Mouse (Mus musculus) limb, embryonic 14.5 days (tissue): Measurements from ENCODE around the gene Gm7534. TPM values are rescaled to one million over a fixed set of nuclear protein-coding genes. Genes with fewer than 3 reads are reported as not detected.
"Not testable (repeated sequence)": the region's sequence is repeated elsewhere in the genome, so short reads cannot be mapped to it uniquely, and the experiment has no call there.

Experiments
- ATAC-seq: fragments of 200-750 bp; cut with Nextera tagmentation; 2 replicates; pipeline ENCODE4 v1.8.0; 2017; ENCODE audit warnings: low read depth, moderate number of reproducible peaks, moderate TSS enrichment; ENCODE audit not compliant: low FRiP score
- DNase-seq: peaks from one replicate; pipeline ENCODE4 v3.0.0-alpha.2; 2015; ENCODE audit warnings: low spot score
- H3K27ac ChIP-seq: fragments of 300-500 bp; sonication (generic); replicated peaks from 2 replicates; pipeline ENCODE4 v1.5.1; 2014; ENCODE audit warnings: low read depth, mild to moderate bottlenecking, low read length, moderate library complexity, mixed read lengths
- H3K27me3 ChIP-seq: fragments of 300-500 bp; sonication (generic); 2 replicates; pipeline ENCODE4 v1.6.1; 2014; ENCODE audit warnings: low read length, mixed read lengths; ENCODE audit not compliant: control insufficient read depth, insufficient read depth
- H3K36me3 ChIP-seq: fragments of 300-500 bp; sonication (generic); 2 replicates; pipeline ENCODE4 v1.6.1; 2014; ENCODE audit warnings: mild to moderate bottlenecking, low read length, moderate library complexity, mixed read lengths; ENCODE audit not compliant: control insufficient read depth, insufficient read depth
- H3K4me1 ChIP-seq: fragments of 300-500 bp; sonication (generic); 2 replicates; pipeline ENCODE4 v1.6.1; 2014; ENCODE audit warnings: antibody characterized with exemption, low read length, mixed read lengths; ENCODE audit not compliant: control insufficient read depth, insufficient read depth
- H3K4me2 ChIP-seq: fragments of 300-500 bp; sonication (generic); replicated peaks from 2 replicates; pipeline ENCODE4 v1.6.1; 2014; ENCODE audit warnings: low read depth, mild to moderate bottlenecking, low read length, moderate library complexity; ENCODE audit not compliant: severe bottlenecking
- H3K4me3 ChIP-seq: fragments of 300-500 bp; sonication (generic); replicated peaks from 2 replicates; pipeline ENCODE4 v1.5.1; 2014; ENCODE audit warnings: low read length
- H3K9ac ChIP-seq: fragments of 300-500 bp; sonication (generic); 2 replicates; pipeline ENCODE4 v1.6.1; 2014; ENCODE audit warnings: mild to moderate bottlenecking, low read depth, low read length, moderate library complexity; ENCODE audit not compliant: severe bottlenecking
- H3K9me3 ChIP-seq: fragments of 300-500 bp; sonication (generic); 2 replicates; pipeline ENCODE4 v1.6.1; 2016; ENCODE audit warnings: low read length; ENCODE audit not compliant: control insufficient read depth
- POLR2A ChIP-seq: fragments of 200-500 bp; IDR thresholded peaks from 2 replicates; pipeline ENCODE4 v1.8.0; 2012; ENCODE audit warnings: inconsistent platforms, mild to moderate bottlenecking, moderate library complexity, borderline replicate concordance; ENCODE audit not compliant: insufficient read depth, insufficient read length; ENCODE audit errors: extremely low read depth
- WGBS: fragments of 180-500 bp; shearing (Covaris S2); extraction: QIAGEN DNeasy Blood & Tissue Kit; methylation state at CpG from one replicate; pipeline ENCODE4 v1.1.7; 2014; 5-methylcytosine and 5-hydroxymethylcytosine counted together
- polyA plus RNA-seq, 2 experiments: library from polyadenylated mRNA; depleted of rRNA in 1 of 2; stranded (reverse) in 1 of 2; unstranded in 1 of 2; fragments of >200 nt; fragmentation: Nextera tagmentation in 1 of 2; extraction: Ambion mirVana in 1 of 2; gene quantifications; 2 replicates each; pipeline versions ENCODE4 v1.2.1 to v1.2.3; 2012 to 2014

The Gm7534 gene
- polyA plus RNA-seq, 2 experiments: not detected

GRCm38 (mm10) chr4:134154354-134154753 is 48.5 kb downstream of the Gm7534 start:
- Histone ChIP-seq H3K4me2 (no peak overlapping the region), H3K9ac (no peak overlapping the region), H3K36me3 (peaks cover 39% of the 10 kb centered on the region), H3K27me3 (no peaks in the 10 kb centered on the region), H3K4me3 (no peak overlapping the region), H3K9me3 (no peaks in the 10 kb centered on the region), H3K27ac (no peak overlapping the region), H3K4me1 (no peaks in the 10 kb centered on the region; the same call in 1 of the 2 replicates)
- DNase-seq: no peak
- ATAC-seq: no peak
- WGBS: 90% methylated on average over 3 of the region's 3 CpGs
- no peak for TF ChIP-seq POLR2A

- TF ChIP-seq POLR2A: no peak
- no peak overlapping the region for H3K9ac ChIP-seq
- peaks cover 44% of the 10 kb centered on the region for H3K36me3 ChIP-seq
- no peaks in the 10 kb centered on the region for H3K27me3 ChIP-seq
- ATAC-seq (no peak), DNase-seq (no peak)
- no peak overlapping the region for H3K4me2 ChIP-seq
- WGBS: 91% methylated on average over 3 of the region's 3 CpGs
- H3K27ac ChIP-seq: no peak overlapping the region
- no peak overlapping the region for H3K4me3 ChIP-seq
- H3K4me1 ChIP-seq: no peaks in the 10 kb centered on the region
- no peaks in the 10 kb centered on the region for H3K9me3 ChIP-seq
Measured at GRCm38 (mm10) chr4:134153656-134154055, 49.1 kb downstream of the Gm7534 start.

DNA sequence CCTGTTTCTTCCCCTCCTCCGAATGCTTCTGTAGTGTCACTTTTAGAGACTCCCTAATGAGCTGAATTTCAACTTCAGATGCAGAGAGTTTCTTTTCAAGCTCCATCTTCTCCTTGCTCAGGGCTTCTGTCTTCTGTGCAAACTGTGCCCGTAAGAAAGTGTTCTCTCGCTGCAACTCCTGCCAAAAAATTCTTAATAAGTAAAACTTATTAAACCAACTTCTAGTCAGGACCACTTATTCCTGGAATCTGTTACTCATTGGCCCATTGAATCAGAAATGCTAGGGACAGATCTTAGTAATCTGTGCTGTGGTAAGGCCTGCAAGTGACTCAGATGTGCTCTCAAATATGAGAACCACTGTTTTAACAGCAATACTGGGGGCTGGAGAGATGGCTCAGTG is 50.7 kb downstream of the Gm7534 start:
- TF ChIP-seq POLR2A: no peak
- H3K9me3 ChIP-seq: no peaks in the 10 kb centered on the region
- H3K36me3 ChIP-seq: peaks cover 58% of the 10 kb centered on the region
- DNase-seq: no peak
- whole genome bisulfite sequencing: 92% methylated on average over 3 of the region's 3 CpGs
- no peak overlapping the region for H3K9ac ChIP-seq
- H3K4me2 ChIP-seq: no peak overlapping the region
- no peaks in the 10 kb centered on the region for H3K4me1 ChIP-seq
- ATAC-seq: no peak
- no peaks in the 10 kb centered on the region for H3K27me3 ChIP-seq
- H3K4me3 ChIP-seq: no peak overlapping the region
- H3K27ac ChIP-seq: no peak overlapping the region

DNA sequence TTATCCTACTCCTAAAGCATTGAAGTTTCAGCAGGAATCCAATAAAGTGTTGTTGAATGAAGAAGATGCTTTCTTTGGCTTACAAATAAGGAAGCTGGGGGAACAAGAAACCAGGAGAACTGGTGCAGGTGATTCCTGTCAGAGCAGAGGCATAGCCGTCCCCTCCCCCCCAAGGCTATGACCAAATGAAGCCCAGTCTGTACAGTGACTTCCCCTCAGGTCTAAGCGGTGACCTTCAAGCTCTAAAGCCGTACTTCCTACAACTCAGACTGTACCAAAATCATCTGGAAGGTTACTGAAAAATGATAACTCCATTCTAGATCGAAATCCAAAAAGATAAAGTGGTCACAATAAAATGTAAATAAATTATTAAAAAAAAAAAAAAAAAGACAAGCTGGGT is 53.4 kb downstream of the Gm7534 start:
- peaks cover 58% of the 10 kb centered on the region for H3K36me3 ChIP-seq
- ATAC-seq (no peak), DNase-seq (no peak)
- no peak overlapping the region for H3K4me2 ChIP-seq
- H3K9ac ChIP-seq: no peak overlapping the region
- WGBS: 90% methylated on average over 4 of the region's 4 CpGs
- H3K9me3 ChIP-seq: no peaks in the 10 kb centered on the region
- H3K4me3 ChIP-seq: no peak overlapping the region
- no peak for TF ChIP-seq POLR2A
- no peak overlapping the region for H3K27ac ChIP-seq
- H3K27me3 ChIP-seq: no peaks in the 10 kb centered on the region
- no peaks in the 10 kb centered on the region for H3K4me1 ChIP-seq

DNA sequence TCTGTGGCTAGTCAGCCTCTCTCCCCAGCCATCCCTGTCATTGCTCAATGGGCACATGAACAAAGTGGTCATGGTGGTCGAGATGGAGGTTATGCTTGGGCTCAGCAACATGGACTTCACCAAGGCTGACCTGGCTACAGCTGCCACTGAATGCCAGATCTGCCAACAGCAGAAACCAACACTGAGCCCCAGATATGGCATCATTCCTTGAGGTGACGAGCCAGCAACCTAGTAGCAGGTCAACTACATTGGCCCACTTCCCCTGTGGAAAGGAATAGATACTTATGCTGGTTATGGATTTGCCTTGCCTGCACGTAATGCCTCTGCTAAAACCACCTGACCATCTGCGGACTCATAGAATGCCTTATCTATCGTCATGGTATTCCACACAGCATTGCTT is 58.5 kb downstream of the Gm7534 start:
- not testable (repeated sequence) for H3K9ac ChIP-seq, H3K9me3 ChIP-seq, H3K27ac ChIP-seq, H3K4me3 ChIP-seq, H3K27me3 ChIP-seq, H3K4me2 ChIP-seq, DNase-seq, ATAC-seq, H3K4me1 ChIP-seq
- WGBS: 99% methylated on average over 5 of the region's 5 CpGs
- peaks cover 30% of the 10 kb centered on the region for H3K36me3 ChIP-seq

Other genes with a start within 250 kb of the Gm7534 start
- 606 and 861 TPM in 2 replicates for gene Hmgn2, start 234.4 kb downstream of the Gm7534 start, polyA plus RNA-seq (2012; rRNA removed)
- 2,302 and 2,334 TPM in 2 replicates for gene Hmgn2, start 234.4 kb downstream of the Gm7534 start, polyA plus RNA-seq (2014; fragmentation: Nextera tagmentation; extraction: Ambion mirVana)
- 47.6 and 54.0 TPM in 2 replicates for gene Dhdds, start 202.1 kb downstream of the Gm7534 start, polyA plus RNA-seq (2012; rRNA removed)
- 45.1 and 47.2 TPM in 2 replicates for gene Dhdds, start 202.1 kb downstream of the Gm7534 start, polyA plus RNA-seq (2014; fragmentation: Nextera tagmentation; extraction: Ambion mirVana)
- gene Lin28a, start 184.2 kb downstream of the Gm7534 start, polyA plus RNA-seq (2012; rRNA removed): 0.11 and 0.37 TPM in 2 replicates
- 0.07 TPM in 1 of 2 replicates, not detected in the other for gene Lin28a, start 184.2 kb downstream of the Gm7534 start, polyA plus RNA-seq (2014; fragmentation: Nextera tagmentation; extraction: Ambion mirVana)
- gene Zfp683, start 149.2 kb downstream of the Gm7534 start, polyA plus RNA-seq (2012; rRNA removed): 0.04 and 0.08 TPM in 2 replicates
- gene Zfp683, start 149.2 kb downstream of the Gm7534 start, polyA plus RNA-seq (2014; fragmentation: Nextera tagmentation; extraction: Ambion mirVana): not detected in 2 replicates
- 8.2 and 11.3 TPM in 2 replicates for gene Crybg2, start 142.2 kb downstream of the Gm7534 start, polyA plus RNA-seq (2012; rRNA removed)
- 12.3 and 12.4 TPM in 2 replicates for gene Crybg2, start 142.2 kb downstream of the Gm7534 start, polyA plus RNA-seq (2014; fragmentation: Nextera tagmentation; extraction: Ambion mirVana)
- 9.0 and 10.3 TPM in 2 replicates for gene Cd52, start 107.9 kb downstream of the Gm7534 start, polyA plus RNA-seq (2012; rRNA removed)
- 15.5 and 18.1 TPM in 2 replicates for gene Cd52, start 107.9 kb downstream of the Gm7534 start, polyA plus RNA-seq (2014; fragmentation: Nextera tagmentation; extraction: Ambion mirVana)
- 21.9 and 24.1 TPM in 2 replicates for gene Ubxn11, start 100.4 kb downstream of the Gm7534 start, polyA plus RNA-seq (2012; rRNA removed)
- gene Ubxn11, start 100.4 kb downstream of the Gm7534 start, polyA plus RNA-seq (2014; fragmentation: Nextera tagmentation; extraction: Ambion mirVana): 7.6 and 12.0 TPM in 2 replicates
- 325 and 365 TPM in 2 replicates for gene Sh3bgrl3, start 74.2 kb downstream of the Gm7534 start, polyA plus RNA-seq (2012; rRNA removed)
- gene Sh3bgrl3, start 74.2 kb downstream of the Gm7534 start, polyA plus RNA-seq (2014; fragmentation: Nextera tagmentation; extraction: Ambion mirVana): 532 and 538 TPM in 2 replicates
- gene Cep85, start 15.9 kb downstream of the Gm7534 start, polyA plus RNA-seq (2012; rRNA removed): 22.4 and 32.2 TPM in 2 replicates
- gene Cep85, start 15.9 kb downstream of the Gm7534 start, polyA plus RNA-seq (2014; fragmentation: Nextera tagmentation; extraction: Ambion mirVana): 40.3 and 46.5 TPM in 2 replicates
- gene Catsper4, start 24.4 kb upstream of the Gm7534 start, polyA plus RNA-seq (2012; rRNA removed): 0.06 and 0.16 TPM in 2 replicates
- gene Catsper4, start 24.4 kb upstream of the Gm7534 start, polyA plus RNA-seq (2014; fragmentation: Nextera tagmentation; extraction: Ambion mirVana): not detected in 2 replicates
- gene Cnksr1, start 35.4 kb upstream of the Gm7534 start, polyA plus RNA-seq (2012; rRNA removed): 2.8 and 3.3 TPM in 2 replicates
- gene Cnksr1, start 35.4 kb upstream of the Gm7534 start, polyA plus RNA-seq (2014; fragmentation: Nextera tagmentation; extraction: Ambion mirVana): 2.0 TPM in 2 replicates
- 0.10 TPM in 1 of 2 replicates, not detected in the other for gene E130218I03Rik, start 40.7 kb upstream of the Gm7534 start, polyA plus RNA-seq (2012; rRNA removed)
- gene E130218I03Rik, start 40.7 kb upstream of the Gm7534 start, polyA plus RNA-seq (2014; fragmentation: Nextera tagmentation; extraction: Ambion mirVana): 0.67 and 0.76 TPM in 2 replicates
- 15.8 and 18.1 TPM in 2 replicates for gene Zfp593, start 42.6 kb upstream of the Gm7534 start, polyA plus RNA-seq (2012; rRNA removed)
- 17.3 and 18.9 TPM in 2 replicates for gene Zfp593, start 42.6 kb upstream of the Gm7534 start, polyA plus RNA-seq (2014; fragmentation: Nextera tagmentation; extraction: Ambion mirVana)
- gene Gm30191, start 43.9 kb upstream of the Gm7534 start, polyA plus RNA-seq (2012; rRNA removed): not detected in 2 replicates
- not detected in 2 replicates for gene Gm30191, start 43.9 kb upstream of the Gm7534 start, polyA plus RNA-seq (2014; fragmentation: Nextera tagmentation; extraction: Ambion mirVana)
- gene Grrp1, start 51.1 kb upstream of the Gm7534 start, polyA plus RNA-seq (2012; rRNA removed): 9.7 and 13.1 TPM in 2 replicates
- gene Grrp1, start 51.1 kb upstream of the Gm7534 start, polyA plus RNA-seq (2014; fragmentation: Nextera tagmentation; extraction: Ambion mirVana): 5.2 and 5.4 TPM in 2 replicates
- 8.9 and 9.6 TPM in 2 replicates for gene Pdik1l, start 84.9 kb upstream of the Gm7534 start, polyA plus RNA-seq (2012; rRNA removed)
- 18.4 and 20.5 TPM in 2 replicates for gene Pdik1l, start 84.9 kb upstream of the Gm7534 start, polyA plus RNA-seq (2014; fragmentation: Nextera tagmentation; extraction: Ambion mirVana)
- gene Trim63, start 112.1 kb upstream of the Gm7534 start, polyA plus RNA-seq (2012; rRNA removed): 4.3 and 5.1 TPM in 2 replicates
- gene Trim63, start 112.1 kb upstream of the Gm7534 start, polyA plus RNA-seq (2014; fragmentation: Nextera tagmentation; extraction: Ambion mirVana): 1.3 and 1.4 TPM in 2 replicates
- 0.76 and 0.78 TPM in 2 replicates for gene Slc30a2, start 140.2 kb upstream of the Gm7534 start, polyA plus RNA-seq (2012; rRNA removed)
- gene Slc30a2, start 140.2 kb upstream of the Gm7534 start, polyA plus RNA-seq (2014; fragmentation: Nextera tagmentation; extraction: Ambion mirVana): 0.21 and 0.54 TPM in 2 replicates
- 10.0 and 14.2 TPM in 2 replicates for gene Extl1, start 180.8 kb upstream of the Gm7534 start, polyA plus RNA-seq (2012; rRNA removed)
- 7.2 TPM in 2 replicates for gene Extl1, start 180.8 kb upstream of the Gm7534 start, polyA plus RNA-seq (2014; fragmentation: Nextera tagmentation; extraction: Ambion mirVana)
- 25.9 and 30.2 TPM in 2 replicates for gene Pafah2, start 193.3 kb upstream of the Gm7534 start, polyA plus RNA-seq (2012; rRNA removed)
- 14.3 and 17.1 TPM in 2 replicates for gene Pafah2, start 193.3 kb upstream of the Gm7534 start, polyA plus RNA-seq (2014; fragmentation: Nextera tagmentation; extraction: Ambion mirVana)